Mouse (Mus musculus): ENCODE measurements around the gene Magi3. TPM values are rescaled to one million over a fixed set of nuclear protein-coding genes. Genes with fewer than 3 reads are reported as not detected.
A peak's percentile ranks its signal among the peaks of the same experiment; 100 is the strongest.

Magi3 gene
- polyA plus RNA-seq, 1 experiment from 2014 or later: 5.1 TPM

DNA sequence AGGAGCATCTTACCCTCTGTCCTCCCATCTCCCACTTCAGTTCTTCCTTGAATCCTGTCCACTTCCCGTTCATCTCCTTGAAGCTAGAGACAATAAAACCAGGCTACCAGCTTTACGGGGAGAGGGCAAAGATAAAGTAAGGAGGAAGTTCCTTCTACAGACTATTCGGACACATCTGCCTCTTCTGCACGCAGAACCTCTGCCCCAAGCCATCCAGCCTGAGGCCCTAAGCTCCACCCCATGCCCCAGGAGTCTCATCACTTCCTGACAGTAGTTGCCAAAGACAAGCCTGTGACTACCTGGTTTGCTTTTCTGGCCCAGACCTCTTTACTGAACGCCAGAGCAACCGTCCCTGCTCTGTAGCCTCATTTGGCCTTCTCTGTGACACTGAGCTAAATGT lies 23.8 kb upstream of the Magi3 start:
- no peak for ATAC-seq

DNA sequence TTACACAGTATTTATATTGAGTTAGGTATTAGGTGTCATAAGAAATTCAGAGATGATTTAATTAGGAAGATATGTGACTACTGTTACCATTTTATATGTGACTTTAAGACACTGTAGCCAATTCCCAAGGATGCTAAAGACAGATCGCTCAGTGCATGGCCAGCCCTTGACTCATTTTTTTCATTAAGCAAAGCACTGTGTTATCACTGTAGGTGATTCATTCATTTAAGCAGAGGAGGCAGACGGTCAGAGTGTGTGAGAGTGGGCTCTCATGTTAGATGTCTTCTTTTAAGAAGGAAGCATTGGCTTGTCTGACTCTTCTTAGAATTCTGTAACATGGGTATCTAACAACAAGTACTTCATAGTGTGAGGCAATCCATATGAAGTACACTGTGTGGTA lies 19.6 kb upstream of the Magi3 start:
- 89% methylated on average over 2 of the region's 2 CpGs for WGBS
- no peaks in the 10 kb centered on the region for H3K4me1 ChIP-seq (ENCODE audit: control insufficient read depth, insufficient read depth, low read length)
- no peak overlapping the region for H3K27ac ChIP-seq (ENCODE audit: low read depth, low read length)
- no peak for ATAC-seq
- no peaks in the 10 kb centered on the region for H3K27me3 ChIP-seq (replicated peaks; ENCODE audit: control insufficient read depth, insufficient read depth, low read length)
- H3K4me2 ChIP-seq (ENCODE audit: low read length): no peak overlapping the region
- no peak for DNase-seq (ENCODE audit: low spot score)
- no peak overlapping the region for H3K9ac ChIP-seq (ENCODE audit: low read length)
- H3K4me3 ChIP-seq (ENCODE audit: low read depth, low read length): no peak overlapping the region
- H3K36me3 ChIP-seq (ENCODE audit: control insufficient read depth, insufficient read depth, low read length): no peaks in the 10 kb centered on the region
- no peaks in the 10 kb centered on the region for H3K9me3 ChIP-seq (replicated peaks; ENCODE audit: control insufficient read depth, low read length)

More for the DNA sequence above, 23.8 kb upstream of the Magi3 start:
- Histone ChIP-seq H3K36me3 (ENCODE audit: control insufficient read depth, insufficient read depth, low read length) (no peaks in the 10 kb centered on the region), H3K4me3 (ENCODE audit: low read depth, low read length) (no peak overlapping the region), H3K4me1 (ENCODE audit: control insufficient read depth, insufficient read depth, low read length) (no peaks in the 10 kb centered on the region), H3K4me2 (ENCODE audit: low read length) (no peak overlapping the region), H3K9ac (ENCODE audit: low read length) (no peak overlapping the region), H3K9me3 (replicated peaks; ENCODE audit: control insufficient read depth, low read length) (no peaks in the 10 kb centered on the region), H3K27ac (ENCODE audit: low read depth, low read length) (no peak overlapping the region), H3K27me3 (replicated peaks; ENCODE audit: control insufficient read depth, insufficient read depth, low read length) (no peaks in the 10 kb centered on the region)
- WGBS: 87% methylated on average over 6 of the region's 6 CpGs
- no peak for DNase-seq (ENCODE audit: low spot score)

DNA sequence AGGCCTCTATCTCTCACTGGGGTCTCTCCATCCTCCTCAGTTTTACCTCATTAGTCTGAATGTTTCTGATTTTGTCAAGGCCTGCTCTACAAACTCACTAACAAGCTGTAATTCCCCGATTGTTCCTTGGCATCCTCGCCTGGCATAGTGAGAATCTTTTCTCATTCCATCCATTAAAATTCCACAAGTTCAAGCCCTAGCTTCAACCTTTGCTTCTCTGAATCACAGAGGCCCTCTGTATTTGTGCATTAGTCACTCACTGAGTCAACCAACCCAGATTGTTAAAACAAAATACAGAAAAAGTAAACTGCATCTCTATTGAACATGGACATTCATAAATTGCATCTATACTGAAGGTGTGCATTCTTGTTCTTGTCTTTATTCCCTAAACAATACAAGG lies 19.2 kb upstream of the Magi3 start:
- ATAC-seq: no peak
- Histone ChIP-seq H3K4me3 (ENCODE audit: low read depth, low read length) (no peak overlapping the region), H3K4me1 (ENCODE audit: control insufficient read depth, insufficient read depth, low read length) (no peaks in the 10 kb centered on the region), H3K4me2 (ENCODE audit: low read length) (no peak overlapping the region), H3K27ac (ENCODE audit: low read depth, low read length) (no peak overlapping the region), H3K27me3 (replicated peaks; ENCODE audit: control insufficient read depth, insufficient read depth, low read length) (no peaks in the 10 kb centered on the region), H3K9ac (ENCODE audit: low read length) (no peak overlapping the region), H3K36me3 (ENCODE audit: control insufficient read depth, insufficient read depth, low read length) (no peaks in the 10 kb centered on the region), H3K9me3 (replicated peaks; ENCODE audit: control insufficient read depth, low read length) (no peaks in the 10 kb centered on the region)
- peak; percentile 25 for DNase-seq (ENCODE audit: low spot score)
- WGBS: 27% methylated on average over 2 of the region's 2 CpGs

DNA sequence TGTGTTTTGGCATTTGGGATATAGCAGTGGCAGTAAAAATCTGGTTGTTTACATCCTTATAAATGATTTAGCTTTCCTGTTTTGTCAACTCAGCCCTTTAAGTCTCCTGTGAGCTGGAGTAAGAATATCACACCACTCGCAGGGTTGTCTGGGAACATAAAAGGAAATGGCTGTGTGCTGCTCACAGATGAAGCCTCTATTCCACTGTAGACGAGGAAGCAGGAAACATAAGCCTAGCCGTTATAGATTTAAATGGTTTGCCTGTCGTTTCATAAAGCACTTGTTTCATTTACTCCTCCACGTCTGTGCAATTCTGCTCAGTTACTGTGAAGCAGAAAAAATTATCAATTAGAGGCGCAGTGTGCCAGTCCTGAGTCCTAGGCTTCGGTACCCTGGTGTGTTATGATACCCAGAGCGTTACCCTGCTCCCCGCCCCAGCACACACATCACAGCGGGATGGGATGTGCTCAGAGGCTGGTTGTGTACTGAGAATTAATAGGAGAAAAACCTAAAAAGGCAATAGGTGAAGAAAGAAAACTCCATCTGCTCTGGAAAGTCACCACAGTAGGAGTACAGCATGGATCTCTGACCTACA lies 17.8 kb upstream of the Magi3 start:
- H3K36me3 ChIP-seq (ENCODE audit: control insufficient read depth, insufficient read depth, low read length): no peaks in the 10 kb centered on the region
- H3K4me1 ChIP-seq (ENCODE audit: control insufficient read depth, insufficient read depth, low read length): no peaks in the 10 kb centered on the region
- H3K27me3 ChIP-seq (replicated peaks; ENCODE audit: control insufficient read depth, insufficient read depth, low read length): no peaks in the 10 kb centered on the region
- H3K27ac ChIP-seq (ENCODE audit: low read depth, low read length): no peak overlapping the region
- DNase-seq (ENCODE audit: low spot score) (peak; percentile 17), ATAC-seq (no peak)
- 57% methylated on average over 10 of the region's 10 CpGs for WGBS
- no peak overlapping the region for H3K4me3 ChIP-seq (ENCODE audit: low read depth, low read length)
- no peak overlapping the region for H3K4me2 ChIP-seq (ENCODE audit: low read length)
- H3K9me3 ChIP-seq (replicated peaks; ENCODE audit: control insufficient read depth, low read length): no peaks in the 10 kb centered on the region
- no peak overlapping the region for H3K9ac ChIP-seq (ENCODE audit: low read length)

DNA sequence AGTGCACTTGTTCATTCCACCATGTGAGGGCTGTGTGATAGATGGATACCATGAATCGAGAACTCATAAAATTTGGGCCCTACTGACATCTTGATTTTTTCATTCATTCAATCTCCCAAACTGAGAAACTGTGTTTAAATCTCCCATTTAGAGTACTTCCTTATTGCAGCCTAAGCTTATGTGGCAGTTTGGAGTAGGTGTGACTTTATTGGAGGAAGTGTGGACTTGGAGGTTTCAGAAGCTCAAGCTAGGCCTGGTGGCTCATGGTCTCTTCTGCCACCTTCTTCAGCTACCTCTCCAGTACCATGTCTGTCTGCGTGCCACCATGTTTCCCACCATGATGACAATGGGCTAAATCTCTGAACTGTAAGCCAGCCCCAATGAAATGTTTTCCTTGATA lies 15.9 kb upstream of the Magi3 start:
- Histone ChIP-seq H3K4me2 (ENCODE audit: low read length) (no peak overlapping the region), H3K27me3 (replicated peaks; ENCODE audit: control insufficient read depth, insufficient read depth, low read length) (no peaks in the 10 kb centered on the region), H3K9me3 (replicated peaks; ENCODE audit: control insufficient read depth, low read length) (no peaks in the 10 kb centered on the region), H3K9ac (ENCODE audit: low read length) (no peak overlapping the region), H3K36me3 (ENCODE audit: control insufficient read depth, insufficient read depth, low read length) (no peaks in the 10 kb centered on the region), H3K4me3 (ENCODE audit: low read depth, low read length) (no peak overlapping the region), H3K27ac (ENCODE audit: low read depth, low read length) (no peak overlapping the region), H3K4me1 (ENCODE audit: control insufficient read depth, insufficient read depth, low read length) (no peaks in the 10 kb centered on the region)
- DNase-seq (ENCODE audit: low spot score) (no peak), ATAC-seq (no peak)
- 96% methylated on average over 2 of the region's 2 CpGs for WGBS

DNA sequence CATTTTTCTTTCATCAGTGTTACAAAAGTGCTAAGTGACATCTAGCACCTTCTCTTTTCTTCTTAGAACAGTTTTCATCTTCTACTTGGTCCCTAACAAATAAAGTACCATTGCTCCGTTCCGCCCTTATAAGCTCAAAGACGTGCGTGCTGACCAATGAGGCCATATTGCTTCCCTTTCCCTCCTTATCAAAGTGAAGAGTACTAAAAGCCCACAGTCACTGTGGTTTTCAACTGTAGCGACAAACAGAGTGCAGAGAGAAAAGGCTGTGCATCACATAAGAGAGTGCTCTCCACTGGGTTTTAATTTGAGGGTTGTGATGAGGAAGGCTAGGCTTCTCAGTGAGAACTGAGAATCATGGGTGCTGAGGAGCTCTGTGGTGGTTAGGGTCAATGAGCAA lies 14.9 kb upstream of the Magi3 start:
- Histone ChIP-seq H3K27me3 (replicated peaks; ENCODE audit: control insufficient read depth, insufficient read depth, low read length) (no peaks in the 10 kb centered on the region), H3K36me3 (ENCODE audit: control insufficient read depth, insufficient read depth, low read length) (no peaks in the 10 kb centered on the region), H3K4me2 (ENCODE audit: low read length) (no peak overlapping the region), H3K4me1 (ENCODE audit: control insufficient read depth, insufficient read depth, low read length) (no peaks in the 10 kb centered on the region), H3K9ac (ENCODE audit: low read length) (no peak overlapping the region), H3K27ac (ENCODE audit: low read depth, low read length) (no peak overlapping the region), H3K4me3 (ENCODE audit: low read depth, low read length) (no peak overlapping the region), H3K9me3 (replicated peaks; ENCODE audit: control insufficient read depth, low read length) (no peaks in the 10 kb centered on the region)
- DNase-seq (ENCODE audit: low spot score): no peak
- no peak for ATAC-seq
- 93% methylated on average over 5 of the region's 5 CpGs for WGBS

DNA sequence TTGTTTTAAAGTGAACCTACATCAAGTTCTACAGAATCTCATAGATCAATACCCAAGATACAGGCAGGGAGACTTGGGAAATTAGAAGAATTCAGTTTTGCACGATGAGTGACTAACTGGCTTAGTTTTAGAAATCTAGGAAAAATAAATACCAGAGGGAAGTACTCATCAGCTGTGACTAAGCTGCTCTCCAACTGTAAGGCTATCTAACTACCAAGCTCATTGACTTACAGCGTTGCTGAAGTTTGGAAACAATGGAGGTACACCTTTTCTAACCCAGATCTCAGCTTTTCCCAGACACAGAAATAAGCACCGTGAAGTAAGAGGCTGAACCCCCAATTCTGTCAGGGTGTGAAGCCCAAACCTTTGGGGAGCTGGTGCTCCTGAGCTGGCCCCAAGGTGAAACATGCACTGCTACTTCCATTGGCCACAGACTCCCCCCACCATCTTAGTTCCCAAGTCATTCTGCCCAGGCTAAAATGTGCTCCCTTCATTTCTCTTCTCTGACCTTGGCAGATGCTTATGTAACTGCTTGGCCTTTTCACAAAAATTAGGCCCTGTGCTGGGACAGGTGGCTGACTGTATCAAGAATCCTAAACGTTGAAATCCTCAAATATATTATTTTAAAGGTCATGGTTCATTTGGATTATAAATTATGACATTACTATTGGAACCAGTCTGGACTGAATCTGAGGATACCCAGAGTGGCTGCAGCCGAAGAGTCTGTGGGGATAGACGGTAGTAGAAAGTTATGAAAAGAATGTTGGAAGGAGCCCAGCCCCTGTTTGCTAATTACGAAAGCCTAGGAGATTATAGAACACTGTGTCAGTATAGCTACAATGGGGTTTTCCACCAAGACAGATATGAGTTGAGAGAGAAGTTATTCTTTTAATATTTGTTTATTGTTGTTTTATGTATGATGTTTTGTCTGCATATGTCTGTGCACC lies 13.5 kb upstream of the Magi3 start:
- no peaks in the 10 kb centered on the region for H3K9me3 ChIP-seq (replicated peaks; ENCODE audit: control insufficient read depth, low read length)
- H3K4me1 ChIP-seq (ENCODE audit: control insufficient read depth, insufficient read depth, low read length): no peaks in the 10 kb centered on the region
- DNase-seq (ENCODE audit: low spot score) (no peak), ATAC-seq (no peak)
- H3K27ac ChIP-seq (ENCODE audit: low read depth, low read length): no peak overlapping the region
- no peaks in the 10 kb centered on the region for H3K36me3 ChIP-seq (ENCODE audit: control insufficient read depth, insufficient read depth, low read length)
- H3K4me3 ChIP-seq (ENCODE audit: low read depth, low read length): no peak overlapping the region
- WGBS: 75% methylated on average over 7 of the region's 7 CpGs
- no peaks in the 10 kb centered on the region for H3K27me3 ChIP-seq (replicated peaks; ENCODE audit: control insufficient read depth, insufficient read depth, low read length)
- H3K4me2 ChIP-seq (ENCODE audit: low read length): no peak overlapping the region
- H3K9ac ChIP-seq (ENCODE audit: low read length): no peak overlapping the region

DNA sequence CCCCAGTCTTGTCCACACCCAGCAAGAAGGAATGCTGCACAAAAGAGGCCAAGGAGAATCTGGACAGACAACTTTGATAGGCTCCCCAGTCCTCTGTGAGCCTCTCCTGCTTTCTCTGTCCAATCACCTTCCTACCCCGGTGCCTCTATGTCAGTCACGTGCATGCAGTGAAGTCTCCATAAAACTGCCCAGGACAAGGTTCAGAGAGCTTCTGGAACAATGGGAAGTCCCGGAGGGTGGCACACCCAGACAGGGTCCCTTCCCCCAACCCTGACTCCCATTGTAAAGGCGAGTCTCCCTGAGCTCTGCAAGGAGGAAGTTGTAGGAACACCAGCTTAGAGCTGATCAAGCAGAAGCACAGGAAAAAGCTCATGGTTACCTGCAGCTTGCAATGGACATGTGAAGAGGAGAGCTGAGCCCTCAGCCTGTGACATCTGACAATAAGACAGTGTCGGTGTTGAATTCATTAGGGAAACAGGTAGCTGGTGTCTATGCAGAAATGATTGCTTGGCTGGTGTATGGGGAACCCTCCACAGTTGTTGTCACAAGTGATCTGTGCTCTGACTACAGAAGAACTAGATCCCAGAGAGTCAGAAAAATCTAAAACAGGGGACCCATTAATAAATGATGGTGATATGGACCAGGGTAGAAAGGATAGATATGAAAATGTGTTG lies 7.4 kb upstream of the Magi3 start:
- no peak overlapping the region for H3K4me3 ChIP-seq (ENCODE audit: low read depth, low read length)
- no peaks in the 10 kb centered on the region for H3K9me3 ChIP-seq (replicated peaks; ENCODE audit: control insufficient read depth, low read length)
- no peaks in the 10 kb centered on the region for H3K36me3 ChIP-seq (ENCODE audit: control insufficient read depth, insufficient read depth, low read length)
- no peak overlapping the region for H3K4me2 ChIP-seq (ENCODE audit: low read length)
- H3K4me1 ChIP-seq (ENCODE audit: control insufficient read depth, insufficient read depth, low read length): no peaks in the 10 kb centered on the region
- 27% methylated on average over 5 of the region's 5 CpGs for WGBS
- H3K27ac ChIP-seq (ENCODE audit: low read depth, low read length): no peak overlapping the region
- no peak for ATAC-seq
- no peak for DNase-seq (ENCODE audit: low spot score)
- no peak overlapping the region for H3K9ac ChIP-seq (ENCODE audit: low read length)
- H3K27me3 ChIP-seq (replicated peaks; ENCODE audit: control insufficient read depth, insufficient read depth, low read length): no peaks in the 10 kb centered on the region

DNA sequence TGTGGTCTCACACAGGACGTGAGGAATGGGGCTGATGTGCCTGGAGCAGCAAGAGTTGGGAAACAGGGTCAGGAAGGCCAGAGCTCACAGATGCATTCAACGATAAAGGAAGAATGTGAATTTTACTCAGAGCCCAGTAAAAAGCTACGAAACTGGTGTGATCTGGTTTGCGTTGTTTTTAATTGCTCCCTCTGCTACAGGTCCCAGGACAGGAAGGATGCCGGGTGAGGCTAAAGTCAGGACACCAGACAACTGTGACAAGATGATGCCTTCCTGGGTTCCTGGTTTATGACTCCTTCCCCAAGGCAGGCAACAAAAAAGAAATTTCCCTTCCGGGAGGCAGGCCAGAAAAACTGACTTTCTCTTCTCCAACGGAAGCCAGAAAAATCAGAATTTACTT lies 6.6 kb upstream of the Magi3 start:
- no peak overlapping the region for H3K4me3 ChIP-seq (ENCODE audit: low read depth, low read length)
- no peak overlapping the region for H3K9ac ChIP-seq (ENCODE audit: low read length)
- H3K4me1 ChIP-seq (ENCODE audit: control insufficient read depth, insufficient read depth, low read length): no peaks in the 10 kb centered on the region; the same call in 1 of the 2 replicates
- no peaks in the 10 kb centered on the region for H3K9me3 ChIP-seq (replicated peaks; ENCODE audit: control insufficient read depth, low read length)
- H3K4me2 ChIP-seq (ENCODE audit: low read length): no peak overlapping the region
- WGBS: 83% methylated on average over 7 of the region's 7 CpGs
- H3K27me3 ChIP-seq (replicated peaks; ENCODE audit: control insufficient read depth, insufficient read depth, low read length): no peaks in the 10 kb centered on the region
- H3K27ac ChIP-seq (ENCODE audit: low read depth, low read length): no peak overlapping the region
- DNase-seq (ENCODE audit: low spot score) (no peak), ATAC-seq (no peak)
- no peaks in the 10 kb centered on the region for H3K36me3 ChIP-seq (ENCODE audit: control insufficient read depth, insufficient read depth, low read length)
